Mouse (Mus musculus): ENCODE data around the gene Patl1.

- TF ChIP-seq EP300 (IDR thresholded peaks at IDR 0.05) (no peak), CTCF (IDR thresholded peaks at IDR 0.05) (no peak)
Measured at GRCm38 (mm10) chr19:11969155-11970050, 57.2 kb downstream of the Patl1 start.
